Mouse (Mus musculus): ENCODE results near the gene Hpcal4. TPM values are rescaled to one million over a fixed set of nuclear protein-coding genes. Genes with fewer than 3 reads are reported as not detected.

The Hpcal4 gene
- polyA plus RNA-seq, 1 experiment from 2014 or later, result 1.3 TPM

- Histone ChIP-seq H3K36me3 (ENCODE audit: insufficient read depth, low read length) (no peaks in the 10 kb centered on the region), H3K4me3 (ENCODE audit: low read length) (peak overlapping the region; percentile 30), H3K9me3 (ENCODE audit: low read length) (no peaks in the 10 kb centered on the region), H3K4me2 (replicated peaks; ENCODE audit: low read depth, low read length) (peak overlapping the region; percentile 60), H3K27ac (ENCODE audit: low read length) (peak overlapping the region; percentile 87; the same call in 1 of the 2 replicates), H3K4me1 (ENCODE audit: insufficient read depth, low read length) (peaks cover 84% of the 10 kb centered on the region), H3K9ac (replicated peaks; ENCODE audit: low read length) (peak overlapping the region; percentile 54), H3K27me3 (ENCODE audit: insufficient read depth, low read length) (no peaks in the 10 kb centered on the region)
- no peak for ATAC-seq (ENCODE audit: low FRiP score, low TSS enrichment)
- WGBS, result 53% methylated on average over 9 of the region's 9 CpGs
Measured at GRCm38 (mm10) chr4:123235835-123236430, 52.9 kb downstream of the Hpcal4 start.

GRCm38 (mm10) chr4:123236431-123237031, 53.5 kb downstream of the Hpcal4 start:
- no peak for ATAC-seq (ENCODE audit: low FRiP score, low TSS enrichment)
- Histone ChIP-seq H3K27me3 (ENCODE audit: insufficient read depth, low read length) (no peaks in the 10 kb centered on the region), H3K4me1 (ENCODE audit: insufficient read depth, low read length) (peaks cover 86% of the 10 kb centered on the region), H3K36me3 (ENCODE audit: insufficient read depth, low read length) (peaks cover 3% of the 10 kb centered on the region; the same call in 1 of the 2 replicates), H3K9ac (replicated peaks; ENCODE audit: low read length) (peak overlapping the region; percentile 45; the same call in 1 of the 2 replicates), H3K27ac (ENCODE audit: low read length) (peak overlapping the region; percentile 87), H3K4me2 (replicated peaks; ENCODE audit: low read depth, low read length) (peak overlapping the region; percentile 60), H3K4me3 (ENCODE audit: low read length) (peak overlapping the region; percentile 30), H3K9me3 (ENCODE audit: low read length) (no peaks in the 10 kb centered on the region)
- WGBS, result 74% methylated on average over 13 of the region's 13 CpGs

GRCm38 (mm10) chr4:123237386-123238266, 54.6 kb downstream of the Hpcal4 start:
- peaks cover 9% of the 10 kb centered on the region for H3K36me3 ChIP-seq (ENCODE audit: insufficient read depth, low read length)
- H3K4me2 ChIP-seq (replicated peaks; ENCODE audit: low read depth, low read length), result peak overlapping the region; percentile 60
- no peak for ATAC-seq (ENCODE audit: low FRiP score, low TSS enrichment)
- H3K4me1 ChIP-seq (ENCODE audit: insufficient read depth, low read length), result peaks cover 79% of the 10 kb centered on the region
- H3K27me3 ChIP-seq (ENCODE audit: insufficient read depth, low read length), result no peaks in the 10 kb centered on the region
- H3K4me3 ChIP-seq (ENCODE audit: low read length), result no peak overlapping the region
- H3K9me3 ChIP-seq (ENCODE audit: low read length), result no peaks in the 10 kb centered on the region
- H3K27ac ChIP-seq (ENCODE audit: low read length), result peak overlapping the region; percentile 87
- H3K9ac ChIP-seq (replicated peaks; ENCODE audit: low read length), result no peak overlapping the region; the same call in 1 of the 2 replicates
- WGBS, result 40% methylated on average over 6 of the region's 6 CpGs

GRCm38 (mm10) chr4:123239361-123240203, 56.6 kb downstream of the Hpcal4 start:
- WGBS, result 2% methylated on average over 55 of the region's 58 CpGs
- Histone ChIP-seq H3K4me2 (replicated peaks; ENCODE audit: low read depth, low read length) (peak overlapping the region; percentile 66), H3K27me3 (ENCODE audit: insufficient read depth, low read length) (no peaks in the 10 kb centered on the region), H3K4me3 (ENCODE audit: low read length) (peak overlapping the region; percentile 39), H3K36me3 (ENCODE audit: insufficient read depth, low read length) (peaks cover 9% of the 10 kb centered on the region), H3K9ac (replicated peaks; ENCODE audit: low read length) (peak overlapping the region; percentile 66), H3K9me3 (ENCODE audit: low read length) (no peaks in the 10 kb centered on the region), H3K4me1 (ENCODE audit: insufficient read depth, low read length) (peaks cover 70% of the 10 kb centered on the region), H3K27ac (ENCODE audit: low read length) (peak overlapping the region; percentile 87)
- ATAC-seq (ENCODE audit: low FRiP score, low TSS enrichment), result peak; percentile 83

Other genes with a start within 250 kb of the Hpcal4 start
- 3.1 and 3.4 TPM in 2 replicates for gene Mfsd2a, start 222.0 kb upstream of the Hpcal4 start, polyA plus RNA-seq (2015; fragmentation: Nextera tagmentation; extraction: Ambion mirVana)
- gene Mycl, start 187.6 kb upstream of the Hpcal4 start, polyA plus RNA-seq (2015; fragmentation: Nextera tagmentation; extraction: Ambion mirVana), result 6.8 and 7.0 TPM in 2 replicates
- 18.1 and 21.5 TPM in 2 replicates for gene Trit1, start 166.6 kb upstream of the Hpcal4 start, polyA plus RNA-seq (2015; fragmentation: Nextera tagmentation; extraction: Ambion mirVana)
- gene Bmp8b, start 78.1 kb upstream of the Hpcal4 start, polyA plus RNA-seq (2015; fragmentation: Nextera tagmentation; extraction: Ambion mirVana), result 0.17 and 0.26 TPM in 2 replicates
- 0.12 TPM in 1 of 2 replicates, not detected in the other for gene Oxct2b, start 67.0 kb upstream of the Hpcal4 start, polyA plus RNA-seq (2015; fragmentation: Nextera tagmentation; extraction: Ambion mirVana)
- 112 TPM in 2 replicates for gene Ppie, start 43.3 kb upstream of the Hpcal4 start, polyA plus RNA-seq (2015; fragmentation: Nextera tagmentation; extraction: Ambion mirVana)
- gene Nt5c1a, start 18.3 kb downstream of the Hpcal4 start, polyA plus RNA-seq (2015; fragmentation: Nextera tagmentation; extraction: Ambion mirVana), result 0.25 and 0.28 TPM in 2 replicates
- gene Heyl, start 50.3 kb downstream of the Hpcal4 start, polyA plus RNA-seq (2015; fragmentation: Nextera tagmentation; extraction: Ambion mirVana), result 48.8 and 50.7 TPM in 2 replicates
- gene Pabpc4, start 79.1 kb downstream of the Hpcal4 start, polyA plus RNA-seq (2015; fragmentation: Nextera tagmentation; extraction: Ambion mirVana), result 45.0 and 47.7 TPM in 2 replicates
- 0.16 TPM in 1 of 2 replicates, not detected in the other for gene Oxct2a, start 140.4 kb downstream of the Hpcal4 start, polyA plus RNA-seq (2015; fragmentation: Nextera tagmentation; extraction: Ambion mirVana)
- gene Bmp8a, start 160.0 kb downstream of the Hpcal4 start, polyA plus RNA-seq (2015; fragmentation: Nextera tagmentation; extraction: Ambion mirVana), result 0.32 and 0.36 TPM in 2 replicates

Measured in kidney, embryonic 16.5 days (tissue).